Mouse (Mus musculus) neural tube, embryonic 11.5 days (tissue): ENCODE data around the gene Nat8f3. TPM values are rescaled to one million over a fixed set of nuclear protein-coding genes. Genes with fewer than 3 reads are reported as not detected.
"Not testable (repeated sequence)": the region's sequence is repeated elsewhere in the genome, so short reads cannot be mapped to it uniquely, and the experiment has no call there.

Source experiments
- ATAC-seq: fragments of 200-750 bp; cut with Nextera tagmentation; 2 replicates; pipeline ENCODE4 v1.8.0; 2017; ENCODE audit warnings: moderate number of reproducible peaks, mild to moderate bottlenecking, moderate TSS enrichment, moderate library complexity; ENCODE audit not compliant: insufficient read depth, low FRiP score, low TSS enrichment
- DNase-seq: peaks from one replicate; pipeline ENCODE4 v3.0.0-alpha.2; 2015; ENCODE audit warnings: low spot score
- H3K27ac ChIP-seq: fragments of 300-500 bp; sonication (generic); 2 replicates; pipeline ENCODE4 v1.5.1; 2014; ENCODE audit warnings: low read depth, mild to moderate bottlenecking, low read length
- H3K27me3 ChIP-seq: fragments of 300-500 bp; sonication (generic); 2 replicates; pipeline ENCODE4 v1.6.1; 2014; ENCODE audit warnings: mild to moderate bottlenecking, low read length, mixed read lengths; ENCODE audit not compliant: control insufficient read depth, insufficient read depth
- H3K36me3 ChIP-seq: fragments of 300-500 bp; sonication (generic); 2 replicates; pipeline ENCODE4 v1.6.1; 2014; ENCODE audit warnings: mild to moderate bottlenecking, low read length, moderate library complexity, mixed read lengths; ENCODE audit not compliant: control insufficient read depth, insufficient read depth
- H3K4me1 ChIP-seq: fragments of 300-500 bp; sonication (generic); 2 replicates; pipeline ENCODE4 v1.6.1; 2014; ENCODE audit warnings: low read length, mixed read lengths; ENCODE audit not compliant: control insufficient read depth, insufficient read depth
- H3K4me2 ChIP-seq: fragments of 300-500 bp; sonication (generic); 2 replicates; pipeline ENCODE4 v1.6.1; 2014; ENCODE audit warnings: low read depth, mild to moderate bottlenecking, moderate library complexity
- H3K4me3 ChIP-seq: fragments of 300-500 bp; sonication (generic); 2 replicates; pipeline ENCODE4 v1.5.1; 2014; ENCODE audit warnings: low read depth, low read length
- H3K9ac ChIP-seq: fragments of 300-500 bp; sonication (generic); 2 replicates; pipeline ENCODE4 v1.6.1; 2014; ENCODE audit warnings: mild to moderate bottlenecking, low read length
- H3K9me3 ChIP-seq: fragments of 300-500 bp; sonication (generic); 2 replicates; pipeline ENCODE4 v1.6.1; 2016; ENCODE audit warnings: low read length; ENCODE audit not compliant: control insufficient read depth
- WGBS: fragments of 180-500 bp; shearing (Covaris S2); extraction: QIAGEN DNeasy Blood & Tissue Kit; methylation state at CpG from one replicate; pipeline ENCODE4 v1.1.7; 2014; 5-methylcytosine and 5-hydroxymethylcytosine counted together
- microRNA-seq: library from miRNA; unstranded; fragments of <30 nt; microRNA quantifications from one replicate; pipeline ENCODE4, GENCODE M21; 2016
- polyA plus RNA-seq: library from polyadenylated mRNA; unstranded; fragments of >200 nt; fragmentation: Nextera tagmentation; extraction: Ambion mirVana; gene quantifications from 2 replicates; pipeline ENCODE4 v1.2.1, GENCODE M21; 2014

Gene Nat8f3
- polyA plus RNA-seq, 1 experiment from 2014 or later, result not detected

- H3K9me3 ChIP-seq, H3K4me3 ChIP-seq: not testable (repeated sequence)
- 76% methylated on average over 3 of the region's 6 CpGs for WGBS
Measured at GRCm38 (mm10) chr6:85755705-85756249, 9.8 kb downstream of the Nat8f3 start.

DNA sequence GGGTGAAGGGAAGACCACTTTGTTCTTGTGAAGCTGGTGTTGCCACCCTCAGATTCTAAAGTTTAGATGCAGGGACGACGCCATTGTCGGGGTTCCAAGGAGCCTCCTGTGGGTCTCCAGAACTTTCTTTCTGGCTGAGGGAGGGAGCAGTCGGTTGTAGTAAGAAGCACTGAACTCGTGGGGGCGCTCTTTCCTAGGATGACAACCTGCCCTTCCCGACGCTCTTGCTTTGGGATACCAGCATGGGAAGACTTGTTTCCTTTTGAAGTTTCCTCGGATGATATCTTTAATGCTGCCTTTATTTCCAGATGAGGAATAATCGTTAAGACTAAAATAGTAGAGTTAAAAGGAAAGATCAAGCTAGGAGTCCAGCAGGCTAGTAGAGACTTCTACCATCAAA, 52.4 kb downstream of the Nat8f3 start, which contains the start of gene Nat8f7:
TSS of gene Nat8f7 (minus strand) at position 101 of the 400 bp plus-strand sequence.
- not testable (repeated sequence) for H3K9ac ChIP-seq, H3K4me2 ChIP-seq, H3K27me3 ChIP-seq, H3K36me3 ChIP-seq, H3K4me1 ChIP-seq, H3K4me3 ChIP-seq, H3K27ac ChIP-seq, DNase-seq, H3K9me3 ChIP-seq, ATAC-seq
- WGBS, result 85% methylated on average over 9 of the region's 10 CpGs

More at GRCm38 (mm10) chr6:85755705-85756249, 9.8 kb downstream of the Nat8f3 start:
- H3K4me2 ChIP-seq, ATAC-seq, H3K36me3 ChIP-seq, H3K27me3 ChIP-seq, H3K27ac ChIP-seq, H3K9ac ChIP-seq, DNase-seq, H3K4me1 ChIP-seq: not testable (repeated sequence)

DNA sequence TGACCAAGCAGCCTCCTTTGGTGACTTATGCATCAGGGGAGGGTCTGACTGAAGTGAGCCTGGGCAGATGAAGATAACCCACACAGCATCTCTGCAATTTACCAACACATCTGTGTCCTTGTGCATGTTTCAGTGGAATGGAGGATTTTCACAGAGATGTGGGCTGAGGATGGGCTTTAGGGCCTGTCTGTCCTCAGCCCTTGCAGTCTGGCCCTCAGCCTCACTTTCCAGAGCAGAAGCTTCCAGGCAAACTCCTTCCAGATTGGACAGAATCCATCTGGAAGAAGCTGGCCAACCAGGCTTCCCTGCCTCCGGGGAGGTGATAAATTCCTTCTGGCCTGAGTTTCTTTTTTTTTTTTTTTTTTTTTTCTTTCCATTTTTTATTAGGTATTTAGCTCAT, 55.9 kb downstream of the Nat8f3 start:
- DNase-seq, H3K4me3 ChIP-seq, H3K4me1 ChIP-seq, ATAC-seq, H3K27ac ChIP-seq, H3K4me2 ChIP-seq, H3K36me3 ChIP-seq, H3K9me3 ChIP-seq, H3K9ac ChIP-seq, H3K27me3 ChIP-seq: not testable (repeated sequence)
- WGBS, result 100% methylated on average over 1 of the region's 1 CpGs

DNA sequence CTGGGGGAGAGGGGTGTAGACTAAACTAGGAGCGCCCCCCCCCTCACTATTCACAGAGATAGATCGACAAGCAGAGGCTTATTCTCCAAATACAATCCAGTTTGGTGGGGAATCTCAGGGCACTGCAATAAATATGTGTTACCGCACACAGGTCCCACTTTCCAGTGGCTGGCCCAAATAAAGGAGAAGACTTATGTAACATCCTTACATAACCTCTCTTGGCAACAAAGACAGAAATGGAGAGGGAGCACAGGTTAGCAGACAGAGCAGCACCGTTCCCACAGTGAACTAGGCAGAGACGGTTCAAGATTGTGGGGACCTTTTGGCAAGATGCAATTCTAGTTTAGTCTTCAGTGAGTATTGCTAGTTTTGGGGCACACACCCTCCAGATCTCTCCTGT, 56.3 kb downstream of the Nat8f3 start:
- not testable (repeated sequence) for H3K9ac ChIP-seq, H3K27me3 ChIP-seq, H3K36me3 ChIP-seq, H3K4me3 ChIP-seq, H3K4me2 ChIP-seq, H3K27ac ChIP-seq, ATAC-seq, H3K4me1 ChIP-seq, DNase-seq, H3K9me3 ChIP-seq
- 95% methylated on average over 5 of the region's 5 CpGs for WGBS

- not testable (repeated sequence) for DNase-seq, H3K9ac ChIP-seq, H3K36me3 ChIP-seq, H3K4me2 ChIP-seq, H3K4me3 ChIP-seq, H3K4me1 ChIP-seq, ATAC-seq, H3K27ac ChIP-seq, H3K9me3 ChIP-seq, H3K27me3 ChIP-seq
- WGBS, result 94% methylated on average over 2 of the region's 4 CpGs
Measured at GRCm38 (mm10) chr6:85701943-85702342, 63.6 kb downstream of the Nat8f3 start.

Small RNA genes within 50 kb of the gene (microRNA-seq; reads per million reads assigned to microRNA genes)
- gene Gm27317 (not detected), gene Mir6375 (not detected)

Other genes with a start within 250 kb of the Nat8f3 start
- 6.8 and 7.0 TPM in 2 replicates for gene Alms1, start 178.2 kb downstream of the Nat8f3 start, polyA plus RNA-seq
- not detected in 2 replicates for gene Nat8f7, start 52.5 kb downstream of the Nat8f3 start, polyA plus RNA-seq
- not detected in 2 replicates for gene Nat8f6, start 55.2 kb upstream of the Nat8f3 start, polyA plus RNA-seq
- gene Nat8f5, start 55.2 kb upstream of the Nat8f3 start, polyA plus RNA-seq, result not detected in 2 replicates
- not detected in 2 replicates for gene Nat8, start 66.3 kb upstream of the Nat8f3 start, polyA plus RNA-seq
- gene Nat8f2, start 103.4 kb upstream of the Nat8f3 start, polyA plus RNA-seq, result not detected in 2 replicates
- gene Nat8f4, start 139.1 kb upstream of the Nat8f3 start, polyA plus RNA-seq, result 4.2 and 4.7 TPM in 2 replicates
- gene Tprkb, start 146.1 kb upstream of the Nat8f3 start, polyA plus RNA-seq, result 27.5 and 34.0 TPM in 2 replicates
- 5.8 and 6.4 TPM in 2 replicates for gene Nat8f1, start 149.9 kb upstream of the Nat8f3 start, polyA plus RNA-seq
- gene Dusp11, start 195.9 kb upstream of the Nat8f3 start, polyA plus RNA-seq, result 45.0 and 46.9 TPM in 2 replicates